Mouse (Mus musculus) inflammation-experienced regulatory T-cells (primary cell): ENCODE results near the gene Cyb5r1. TPM values are rescaled to one million over a fixed set of nuclear protein-coding genes. Genes with fewer than 3 reads are reported as not detected.

Experiments used
- polyA plus RNA-seq, 2 experiments: library from polyadenylated mRNA; unstranded; fragments of 100-300 nt; shearing (Covaris generic); gene quantifications; one replicate each; pipeline ENCODE4 v1.2.1; 2017

Cyb5r1 gene
- polyA plus RNA-seq = 10 to 100 TPM; 19.6 to 26.1 TPM

DNA sequence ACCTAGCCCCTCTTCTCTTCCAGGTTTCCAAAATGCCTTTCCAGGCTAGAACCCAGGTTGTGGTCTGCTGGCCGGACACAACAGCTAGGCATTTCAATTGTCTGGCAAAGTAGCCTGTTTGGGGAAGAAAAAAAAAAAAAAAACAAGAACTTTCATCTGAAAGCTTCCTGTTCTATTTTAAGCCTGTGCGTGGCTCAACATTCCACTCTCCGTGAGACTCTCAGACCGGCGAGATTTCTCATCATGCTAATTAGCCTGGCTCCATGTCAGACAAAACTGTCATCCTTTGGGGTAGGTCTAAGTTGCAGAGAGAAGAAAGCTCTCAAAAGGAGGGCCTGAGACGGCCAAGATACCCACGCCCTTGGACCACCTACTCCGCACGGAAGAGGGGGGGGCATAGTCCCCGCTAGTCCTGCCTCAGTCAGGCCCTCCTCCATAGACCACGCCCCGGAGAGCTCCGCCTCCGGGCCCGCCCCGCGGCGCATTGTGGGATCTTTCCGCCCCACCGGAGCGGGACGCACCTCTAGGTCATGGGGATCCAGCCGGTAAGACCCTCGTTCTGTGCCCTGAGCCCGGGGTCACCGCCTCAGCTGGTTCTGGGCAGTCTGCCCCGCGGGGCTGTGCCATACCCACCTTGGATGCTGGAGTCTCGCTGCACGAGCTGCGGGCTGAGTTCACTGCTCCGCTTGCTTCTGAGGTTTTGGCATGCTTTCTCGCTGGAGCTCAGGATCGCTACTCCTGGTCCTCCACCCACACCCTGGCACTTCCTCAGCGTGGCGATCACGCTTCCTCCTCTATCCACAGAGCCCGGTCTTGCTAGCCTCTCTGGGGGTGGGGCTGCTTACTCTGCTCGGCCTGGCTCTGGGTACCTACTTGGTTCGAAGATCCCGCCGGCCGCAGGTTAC lies at the start of gene Cyb5r1:
Gene Cyb5r1 (plus strand): TSS at position 51 of the 905 bp plus-strand sequence.

DNA sequence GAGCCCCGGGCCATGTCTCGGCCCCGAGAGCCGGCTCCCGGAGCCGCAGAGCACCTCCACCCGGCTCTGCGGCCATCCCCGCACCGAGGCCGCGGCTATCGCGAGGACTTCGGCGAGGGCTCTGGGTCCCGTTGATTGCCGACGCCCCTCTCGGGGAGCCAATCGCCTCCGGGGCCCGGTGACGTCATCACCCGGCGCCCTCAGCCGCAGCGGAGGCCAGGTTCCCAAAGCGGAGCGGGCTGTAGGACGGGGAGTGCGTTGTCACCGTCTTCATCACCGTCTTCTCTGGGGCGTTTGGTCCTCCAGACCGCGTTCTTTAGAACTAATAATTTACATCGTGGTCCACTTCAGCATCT lies 43.5 kb upstream of the Cyb5r1 start, which contains the start of gene Tmem183a:
Gene Tmem183a (minus strand): TSS at position 123 of the 356 bp plus-strand sequence.

DNA sequence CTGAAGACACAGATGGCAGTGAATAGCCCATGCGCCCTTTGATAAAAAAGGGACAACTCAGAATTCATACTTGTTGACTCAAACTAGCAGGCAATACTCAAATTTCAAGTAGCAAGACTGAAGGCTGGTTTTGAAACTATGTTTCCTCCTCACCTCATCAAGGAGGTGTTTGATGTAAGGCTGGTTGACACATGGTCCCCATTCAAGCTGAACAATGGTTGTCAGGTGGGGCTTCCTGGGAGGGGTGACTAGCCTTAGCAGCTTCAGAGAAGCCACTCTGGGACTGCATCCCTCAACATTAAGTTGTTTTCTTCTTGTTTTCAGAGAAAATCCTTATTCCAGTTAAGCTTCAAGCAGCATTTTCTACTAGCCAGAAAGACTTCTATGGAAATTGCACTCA lies 19.7 kb upstream of the Cyb5r1 start, which contains the start of gene 4933406M09Rik:
Gene 4933406M09Rik (plus strand): TSS at position 275 of the 400 bp plus-strand sequence.

DNA sequence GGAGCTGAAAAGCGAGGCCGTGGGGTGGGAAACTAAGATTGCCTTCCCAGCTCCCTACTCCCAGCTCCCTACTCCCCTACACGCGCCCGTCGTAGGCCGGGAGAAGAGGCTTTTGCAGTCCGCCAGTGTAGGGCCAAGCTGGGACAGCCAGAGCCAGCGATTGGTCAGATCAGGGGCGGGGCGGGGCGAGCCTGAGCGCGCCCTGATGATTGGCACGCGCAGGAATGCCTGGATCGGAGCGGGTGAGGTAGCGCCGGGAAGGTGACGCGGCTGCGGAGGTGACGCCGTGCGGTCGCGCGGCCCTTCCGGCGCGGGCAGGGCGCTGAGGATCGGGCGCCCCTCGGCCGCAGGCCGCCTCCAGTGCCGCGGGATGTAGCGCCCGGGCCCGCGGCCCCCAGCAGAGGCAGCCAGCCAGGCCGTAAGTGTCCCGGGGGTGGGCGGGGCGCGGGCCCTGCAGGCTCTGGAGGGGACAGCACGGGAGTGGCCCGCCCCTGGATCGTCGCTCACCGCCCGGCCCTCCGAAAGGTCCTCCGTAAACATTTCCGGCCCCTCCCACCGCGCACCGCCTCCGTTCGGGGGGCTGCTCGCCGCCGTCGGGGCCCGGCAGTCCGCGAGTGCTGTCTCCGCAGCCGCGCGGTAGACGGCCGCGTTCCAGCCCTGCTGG lies 9.9 kb downstream of the Cyb5r1 start, which contains the start of gene Adipor1:
Gene Adipor1 (plus strand): TSS at position 211 of the 664 bp plus-strand sequence.

DNA sequence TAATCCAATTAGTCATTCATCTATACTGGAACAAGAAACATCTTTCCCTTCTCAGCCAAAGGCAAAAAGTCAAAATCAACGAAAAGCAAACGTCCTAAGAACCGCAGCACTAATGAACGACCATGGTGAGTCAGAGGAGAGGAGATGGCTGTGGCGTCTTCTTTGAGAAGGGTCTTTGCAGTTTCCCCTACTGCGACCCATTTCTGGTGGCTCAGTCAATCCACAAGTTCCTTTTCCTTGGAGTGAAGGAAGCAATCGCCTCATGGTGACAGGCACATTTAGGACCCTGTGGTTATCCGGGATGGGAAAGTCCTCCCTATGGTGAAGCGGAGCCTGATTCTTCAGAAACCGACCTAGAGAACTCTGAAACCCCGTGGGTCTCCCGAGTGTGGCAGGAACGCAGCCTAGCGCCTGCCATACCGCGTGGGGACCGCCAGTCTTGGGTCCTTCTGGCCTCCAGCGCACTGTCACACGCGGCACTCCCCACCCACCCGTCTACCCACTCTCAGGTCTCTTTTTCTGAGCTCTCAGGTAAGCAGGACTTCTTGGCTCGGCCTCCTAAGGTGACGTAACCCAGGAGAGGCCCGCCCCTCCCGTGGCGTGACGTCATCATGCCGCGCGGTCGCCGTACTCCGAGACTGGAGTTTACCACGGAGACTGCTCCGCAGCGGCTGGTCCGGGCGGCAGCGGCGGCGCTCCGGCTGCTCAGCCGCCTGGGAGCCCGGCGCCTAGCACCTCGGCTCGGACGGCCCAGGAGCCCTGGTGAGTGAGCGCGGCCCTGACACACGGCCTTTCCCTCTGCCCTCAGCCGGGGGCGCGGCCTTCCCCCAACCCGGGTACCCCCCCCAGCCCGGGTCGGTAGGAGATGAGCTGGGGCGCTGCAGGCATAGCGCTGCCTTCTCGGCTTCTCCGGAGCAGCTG lies 49.8 kb downstream of the Cyb5r1 start, which contains the start of gene Klhl12:
Gene Klhl12 (plus strand): TSS at position 628 of the 921 bp plus-strand sequence.

Other genes starting within 250 kb of the Cyb5r1 start
- gene Chil1, start 223.4 kb upstream of the Cyb5r1 start, polyA plus RNA-seq = 1 to 10 TPM in 1 of 2 experiments, under 1 TPM in 1; 0.60 to 2.5 TPM
- gene Mybph, start 212.1 kb upstream of the Cyb5r1 start, polyA plus RNA-seq = not detected
- gene Adora1, start 170.1 kb upstream of the Cyb5r1 start, polyA plus RNA-seq = 1 to 10 TPM in 1 of 2 experiments, under 1 TPM in 1; 0.37 to 1.0 TPM
- not detected for gene Myog, start 115.6 kb upstream of the Cyb5r1 start, polyA plus RNA-seq
- gene Ppfia4, start 72.6 kb upstream of the Cyb5r1 start, polyA plus RNA-seq = under 1 TPM in 1 of 2 experiments, not detected in 1; 0.41 TPM
- 10 to 100 TPM; 58.7 to 61.3 TPM for gene Tmem183a, start 43.6 kb upstream of the Cyb5r1 start, polyA plus RNA-seq
- not detected for gene 4933406M09Rik, start 19.6 kb upstream of the Cyb5r1 start, polyA plus RNA-seq
- 100 to 1,000 TPM in 1 of 2 experiments, 10 to 100 TPM in 1; 87.0 to 103 TPM for gene Adipor1, start 9.8 kb downstream of the Cyb5r1 start, polyA plus RNA-seq
- gene Klhl12, start 50.0 kb downstream of the Cyb5r1 start, polyA plus RNA-seq = 10 to 100 TPM; 13.3 to 16.9 TPM
- gene Rabif, start 89.1 kb downstream of the Cyb5r1 start, polyA plus RNA-seq = 10 to 100 TPM; 38.6 to 57.3 TPM
- 1 to 10 TPM in 1 of 2 experiments, under 1 TPM in 1; 0.23 to 2.3 TPM for gene Mgat4e, start 144.1 kb downstream of the Cyb5r1 start, polyA plus RNA-seq
- gene Kdm5b, start 154.6 kb downstream of the Cyb5r1 start, polyA plus RNA-seq = 10 to 100 TPM; 47.7 to 49.0 TPM
- 1 to 10 TPM in 1 of 2 experiments, under 1 TPM in 1; 0.17 to 1.1 TPM for gene Syt2, start 241.1 kb downstream of the Cyb5r1 start, polyA plus RNA-seq